Mouse (Mus musculus) brain, adult 2 months (tissue): ENCODE results near the gene Lrp5.
"Not testable (repeated sequence)": the region's sequence is repeated elsewhere in the genome, so short reads cannot be mapped to it uniquely, and the experiment has no call there.

Experiments
- DNase-seq: peaks from one replicate; pipeline ENCODE4 v3.0.0; 2011; ENCODE audit warnings: low read depth, low spot score

Gene Lrp5

GRCm38 (mm10) chr19:3612534-3613273 is 73.7 kb downstream of the Lrp5 start:
- no peak for DNase-seq

GRCm38 (mm10) chr19:3611730-3612129 is 74.6 kb downstream of the Lrp5 start:
- DNase-seq: no peak

- peak; percentile 55 for DNase-seq
Observed at GRCm38 (mm10) chr19:3610886-3611285, 75.5 kb downstream of the Lrp5 start.

- DNase-seq: no peak
Observed at GRCm38 (mm10) chr19:3609826-3610225, 76.5 kb downstream of the Lrp5 start.

- no peak for DNase-seq
Observed at GRCm38 (mm10) chr19:3594316-3594715, 92.0 kb downstream of the Lrp5 start.

- DNase-seq: no peak
Observed at GRCm38 (mm10) chr19:3593379-3594055, 92.8 kb downstream of the Lrp5 start.

- DNase-seq: no peak
Observed at GRCm38 (mm10) chr19:3589968-3590367, 96.4 kb downstream of the Lrp5 start.

- no peak for DNase-seq
Observed at GRCm38 (mm10) chr19:3589547-3589946, 96.8 kb downstream of the Lrp5 start.

GRCm38 (mm10) chr19:3587729-3588128 is 98.6 kb downstream of the Lrp5 start:
- not testable (repeated sequence) for DNase-seq

- DNase-seq: peak; percentile 61
Observed at GRCm38 (mm10) chr19:3586540-3586939, 99.8 kb downstream of the Lrp5 start.

GRCm38 (mm10) chr19:3586026-3586425 is 100.3 kb downstream of the Lrp5 start:
- DNase-seq: no peak

- peak; percentile 73 for DNase-seq
Observed at GRCm38 (mm10) chr19:3581326-3581725, 105.0 kb downstream of the Lrp5 start.

- no peak for DNase-seq
Observed at GRCm38 (mm10) chr19:3577911-3578290, 108.5 kb downstream of the Lrp5 start.

GRCm38 (mm10) chr19:3577265-3577910 is 109.0 kb downstream of the Lrp5 start:
- no peak for DNase-seq

- no peak for DNase-seq
Observed at GRCm38 (mm10) chr19:3576451-3577264, 109.7 kb downstream of the Lrp5 start.

- DNase-seq: peak; percentile 100
Observed at GRCm38 (mm10) chr19:3575632-3576384, 110.6 kb downstream of the Lrp5 start, which contains the start of gene Ppp6r3. Gene Ppp6r3 (minus strand): TSS chr19:3575749.

- DNase-seq: no peak
Observed at GRCm38 (mm10) chr19:3575276-3575631, 111.1 kb downstream of the Lrp5 start.

- DNase-seq: no peak
Observed at GRCm38 (mm10) chr19:3574593-3575094, 111.7 kb downstream of the Lrp5 start.

GRCm38 (mm10) chr19:3564309-3564708 is 122.1 kb downstream of the Lrp5 start:
- DNase-seq: peak; percentile 37

GRCm38 (mm10) chr19:3562752-3563151 is 123.6 kb downstream of the Lrp5 start:
- DNase-seq: no peak

GRCm38 (mm10) chr19:3562298-3562697 is 124.1 kb downstream of the Lrp5 start:
- no peak for DNase-seq
